Mouse (Mus musculus): ENCODE results near the gene Abca6.

The Abca6 gene

GRCm38 (mm10) chr11:110196561-110197306 lies 54.8 kb downstream of the Abca6 start:
- DNase-seq: no peak

GRCm38 (mm10) chr11:110195310-110195709 lies 56.3 kb downstream of the Abca6 start:
- no peak for DNase-seq

- no peak for DNase-seq
Measured at GRCm38 (mm10) chr11:110171212-110171611, 80.4 kb downstream of the Abca6 start.

GRCm38 (mm10) chr11:110167459-110168251 lies 83.9 kb downstream of the Abca6 start, which contains the start of gene Abca9:
TSS of gene Abca9 (minus strand) at chr11:110168196.
- peak in 1 of 2 experiments; percentile 20 for DNase-seq

- no peak for DNase-seq
Measured at GRCm38 (mm10) chr11:110165822-110166221, 85.8 kb downstream of the Abca6 start.

GRCm38 (mm10) chr11:110165409-110165808 lies 86.2 kb downstream of the Abca6 start:
- DNase-seq: no peak

GRCm38 (mm10) chr11:110157059-110157458 lies 94.5 kb downstream of the Abca6 start:
- no peak for DNase-seq

GRCm38 (mm10) chr11:110155985-110156384 lies 95.6 kb downstream of the Abca6 start:
- no peak for DNase-seq

GRCm38 (mm10) chr11:110147640-110148039 lies 103.9 kb downstream of the Abca6 start:
- no peak for DNase-seq

GRCm38 (mm10) chr11:110145421-110145820 lies 106.2 kb downstream of the Abca6 start:
- DNase-seq: peak; percentile 32 to 35

GRCm38 (mm10) chr11:110130760-110131159 lies 120.8 kb downstream of the Abca6 start:
- no peak for DNase-seq

Measured in kidney, postnatal 25 days (tissue).